Mouse (Mus musculus) ovary, postnatal 14 days (tissue): Measurements from ENCODE around the gene Bbx.

Source experiments
- DNase-seq: peaks from one replicate; pipeline ENCODE4 v3.0.0; 2022; ENCODE audit warnings: low spot score

Gene Bbx

DNA sequence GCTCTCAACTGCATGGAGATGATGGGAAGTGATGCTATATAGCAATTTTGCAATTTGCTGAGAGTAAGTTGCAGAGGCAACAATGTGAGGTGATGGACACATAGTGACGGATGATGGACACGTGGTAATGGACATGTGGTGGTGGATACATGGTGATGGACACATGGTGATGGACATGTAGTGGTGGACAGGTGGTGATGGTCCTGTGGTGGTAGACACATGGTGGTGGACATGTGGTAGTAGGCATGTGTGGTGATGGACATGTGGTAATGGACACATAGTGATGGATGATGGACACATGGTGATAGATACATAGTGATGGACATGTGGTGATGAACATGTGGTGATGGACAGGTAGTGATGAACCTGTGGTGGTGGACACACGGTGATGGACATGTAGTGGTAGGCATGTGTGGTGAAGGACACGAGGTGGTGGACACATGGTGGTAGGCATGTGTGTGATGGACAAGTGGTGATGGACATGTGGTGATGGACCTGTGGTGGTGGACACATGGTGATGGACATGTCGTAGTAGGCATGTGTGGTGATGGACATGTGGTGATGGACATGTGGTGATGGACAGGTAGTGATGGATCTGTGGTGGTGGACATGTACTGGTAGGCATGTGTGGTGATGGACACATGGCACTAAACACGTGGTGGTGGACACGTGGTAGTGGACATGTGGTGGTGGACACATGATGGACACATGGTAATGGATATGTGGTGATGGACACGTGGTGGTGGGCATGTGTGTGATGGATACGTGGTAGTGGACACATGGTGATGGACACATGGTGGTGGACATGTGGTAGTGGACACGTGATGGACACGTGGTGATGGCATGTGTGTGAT is 271.5 kb downstream of the Bbx start:
- DNase-seq = no peak

DNA sequence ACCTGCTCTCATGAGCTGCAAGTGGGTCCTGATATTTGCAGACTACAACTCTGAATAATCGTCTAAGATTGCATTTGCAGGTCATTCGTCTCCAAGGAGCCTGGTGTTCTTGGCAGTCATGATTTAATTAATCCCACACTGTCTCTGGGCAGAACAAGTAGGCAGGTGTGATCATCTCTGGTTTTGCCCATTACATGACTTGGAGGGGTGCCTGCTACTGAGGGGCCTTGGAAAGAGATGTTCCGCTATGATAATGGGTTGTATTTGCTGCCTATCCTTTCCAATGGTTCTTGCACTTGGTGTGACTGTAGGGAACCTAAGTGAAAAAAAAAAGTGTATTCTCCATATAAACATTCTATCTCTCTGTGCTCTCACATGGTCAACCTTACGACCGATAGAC is 273.6 kb downstream of the Bbx start:
- DNase-seq = no peak

DNA sequence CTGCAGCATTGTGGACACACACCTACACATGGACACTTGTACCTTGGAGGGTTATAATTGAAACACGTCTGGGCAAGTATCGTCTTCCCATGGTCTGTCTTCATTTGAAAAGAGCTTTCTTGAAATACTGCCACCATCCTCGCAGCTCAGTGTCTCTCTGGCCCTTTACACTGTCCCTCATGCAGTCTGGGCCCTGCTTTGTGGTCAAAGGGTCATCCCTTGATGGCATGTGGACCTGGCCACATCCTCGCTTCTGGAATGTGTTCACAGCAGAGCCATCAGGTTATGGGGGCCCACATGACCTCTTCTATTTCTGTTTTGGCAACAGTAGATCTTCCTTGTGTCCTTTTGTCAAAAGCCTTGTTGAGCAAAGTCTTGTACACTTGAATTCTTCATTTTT is 282.6 kb downstream of the Bbx start:
- no peak for DNase-seq

DNA sequence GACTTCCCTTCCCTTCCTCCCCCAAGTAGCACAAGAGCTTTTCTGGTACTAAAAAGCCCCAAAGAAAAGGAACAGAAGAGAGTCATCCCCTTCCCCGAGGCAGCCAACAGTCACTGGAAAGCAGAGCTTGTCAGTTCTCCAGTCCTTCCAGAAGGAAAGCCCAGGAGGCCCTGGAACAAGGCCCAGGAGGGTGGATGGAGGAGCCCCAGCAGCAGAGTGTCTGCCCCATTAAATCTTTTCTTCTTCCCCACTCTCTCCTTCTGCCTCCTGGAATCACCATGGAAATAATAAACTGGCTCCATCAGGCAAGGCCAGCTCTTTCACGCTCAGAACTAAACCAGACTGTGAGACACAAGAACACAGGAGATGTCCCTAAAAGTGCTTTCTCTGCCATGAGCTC is 284.3 kb downstream of the Bbx start:
- DNase-seq = no peak
